Mouse (Mus musculus) erythroblast, embryonic 14.5 days (primary cell): ENCODE data around the gene Stxbp4.

Experiments
- GATA1 ChIP-seq: IDR thresholded peaks from 2 replicates; pipeline ENCODE4 v1.6.1; 2012; ENCODE audit warnings: low read length, inconsistent platforms, mixed read lengths
- TAL1 ChIP-seq: IDR thresholded peaks from 3 replicates; pipeline ENCODE4 v1.6.1; 2012; ENCODE audit warnings: low read length, inconsistent platforms, mixed read lengths

DNA sequence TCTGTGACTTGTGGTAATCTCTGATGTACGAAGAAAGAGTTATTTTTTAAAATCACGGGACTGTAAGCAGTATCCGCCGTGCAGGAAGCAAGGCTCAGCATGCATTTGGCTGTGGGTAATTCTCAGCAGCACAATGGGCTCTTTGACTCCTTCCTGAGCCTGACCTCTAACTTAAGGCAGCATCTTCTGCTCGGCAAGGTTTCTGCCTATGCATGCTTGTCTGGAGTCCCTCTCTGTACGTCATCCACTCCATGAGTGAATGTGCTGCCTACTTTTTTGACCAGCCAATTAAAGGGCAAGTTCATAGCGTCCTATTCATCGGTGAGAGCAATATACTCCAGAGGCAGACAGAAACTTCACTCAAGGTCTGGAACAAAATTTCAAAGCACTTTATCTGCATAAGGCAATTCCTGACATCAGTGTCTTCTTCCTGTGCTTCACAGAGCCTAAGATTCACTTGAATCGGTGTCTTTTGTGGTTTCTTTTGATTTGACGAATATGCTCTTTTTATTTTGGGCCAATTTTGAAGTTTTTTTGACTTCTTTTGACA lies 173.8 kb downstream of the Stxbp4 start:
- TF ChIP-seq GATA1 (no peak), TAL1 (no peak)
